8 mouse cellular contexts compared by ENCODE assay signal in the genomic region with DNA sequence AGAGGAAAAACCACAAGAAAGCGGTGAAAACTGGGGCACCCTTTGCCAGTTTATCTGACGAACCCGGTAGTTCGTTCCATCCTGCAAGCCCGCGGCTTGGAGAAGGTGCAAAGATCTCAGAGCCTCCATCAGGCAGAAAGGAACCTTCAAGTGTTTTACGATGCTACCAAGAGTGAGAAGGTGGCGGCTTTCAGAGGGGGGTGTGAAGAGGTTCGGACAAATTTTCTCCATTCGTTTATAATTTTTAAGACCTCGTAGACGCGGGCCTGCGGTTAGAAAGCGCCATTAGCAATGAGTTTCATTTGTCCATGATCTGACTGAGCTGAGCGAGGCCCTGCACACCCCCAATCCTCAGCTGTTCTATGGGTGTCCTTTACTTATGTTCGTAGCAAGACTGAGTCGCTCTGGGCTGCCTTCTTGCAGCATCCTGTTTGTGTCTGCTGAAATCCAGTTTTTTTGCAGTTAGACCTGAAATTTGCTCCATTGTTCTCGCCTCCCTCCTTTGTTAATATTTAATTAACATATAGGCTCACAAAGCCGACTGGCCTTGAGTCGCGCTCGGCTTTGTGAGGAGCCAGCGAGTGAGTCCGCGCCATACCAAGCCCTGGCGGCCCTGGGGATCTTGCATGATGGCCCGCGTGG. TPM values are rescaled to one million over a fixed set of nuclear protein-coding genes. Genes with fewer than 3 reads are reported as not detected.
DNase-seq lines count a peak whose midpoint lies in the region; ATAC-seq and TF ChIP-seq lines count a peak whose summit lies in the region.

No protein-coding gene starts in this region.

- H3K9me3 ChIP-seq in intestine, embryonic 14.5 days (ENCODE audit: control insufficient read depth, low read length) = no peaks in the 10 kb centered on the region
- no peaks in the 10 kb centered on the region for H3K9me3 ChIP-seq in intestine, embryonic 16.5 days (ENCODE audit: control insufficient read depth, low read length)
- H3K9me3 ChIP-seq in hindbrain, embryonic 10.5 days = no peaks in the 10 kb centered on the region
- H3K9me3 ChIP-seq in midbrain, embryonic 10.5 days (replicated peaks) = no peaks in the 10 kb centered on the region

- H3K27me3 ChIP-seq in intestine, embryonic 14.5 days (replicated peaks; ENCODE audit: control insufficient read depth, insufficient read depth, low read length) = peaks cover 97% of the 10 kb centered on the region
- peaks cover 76% of the 10 kb centered on the region for H3K27me3 ChIP-seq in intestine, embryonic 16.5 days (replicated peaks; ENCODE audit: control insufficient read depth, insufficient read depth, low read length)
- peaks cover 98% of the 10 kb centered on the region for H3K27me3 ChIP-seq in hindbrain, embryonic 10.5 days (ENCODE audit: insufficient read depth, poor library complexity, severe bottlenecking)
- H3K27me3 ChIP-seq in midbrain, embryonic 10.5 days (ENCODE audit: low read depth, poor library complexity, severe bottlenecking) = peaks cover 97% of the 10 kb centered on the region

- no peak for TF ChIP-seq CTCF in brain, embryonic 14.5 days (IDR thresholded peaks at IDR 0.05; ENCODE audit: borderline replicate concordance, extremely low read depth, insufficient read depth, insufficient read length)

- TF ChIP-seq POLR2A in brain, embryonic 14.5 days (IDR thresholded peaks at IDR 0.05; ENCODE audit: borderline replicate concordance, extremely low read depth, insufficient read depth, insufficient read length, poor library complexity, severe bottlenecking) = no peak

- DNase-seq in intestine, embryonic 14.5 days (ENCODE audit: low spot score) = peak; percentile 73
- peak; percentile 68 for DNase-seq in brain, embryonic 14.5 days (ENCODE audit: low read depth)
- DNase-seq in hindbrain, embryonic 10.5 days (ENCODE audit: low spot score) = peak; percentile 59
- peak; percentile 65 for DNase-seq in midbrain, embryonic 10.5 days (ENCODE audit: low spot score)
- no peak for DNase-seq in right cerebral cortex, postnatal 36 days (ENCODE audit: low spot score in 2 of 2)

- H3K9ac ChIP-seq in intestine, embryonic 14.5 days (ENCODE audit: low read length) = no peak overlapping the region
- H3K9ac ChIP-seq in intestine, embryonic 16.5 days (ENCODE audit: low read depth, low read length) = no peak overlapping the region

- H3K36me3 ChIP-seq in intestine, embryonic 14.5 days (ENCODE audit: control insufficient read depth, insufficient read depth, low read length) = no peaks in the 10 kb centered on the region
- H3K36me3 ChIP-seq in intestine, embryonic 16.5 days (ENCODE audit: control insufficient read depth, insufficient read depth, low read length) = no peaks in the 10 kb centered on the region
- H3K36me3 ChIP-seq in hindbrain, embryonic 10.5 days = peaks cover 32% of the 10 kb centered on the region
- peaks cover 46% of the 10 kb centered on the region for H3K36me3 ChIP-seq in midbrain, embryonic 10.5 days

- no peak overlapping the region for H3K4me2 ChIP-seq in intestine, embryonic 14.5 days (ENCODE audit: low read length)
- H3K4me2 ChIP-seq in intestine, embryonic 16.5 days (ENCODE audit: low read depth, low read length) = no peak overlapping the region

- H3K4me1 ChIP-seq in intestine, embryonic 14.5 days (replicated peaks; ENCODE audit: control insufficient read depth, insufficient read depth, low read length) = 0 out of 2 replicates have a peak, but pooled peaks cover 10% of the 10 kb centered on the region
- peaks cover 21% of the 10 kb centered on the region for H3K4me1 ChIP-seq in intestine, embryonic 16.5 days (ENCODE audit: control insufficient read depth, insufficient read depth, low read length)
- peaks cover 42% of the 10 kb centered on the region for H3K4me1 ChIP-seq in hindbrain, embryonic 10.5 days (replicated peaks)
- peaks cover 67% of the 10 kb centered on the region for H3K4me1 ChIP-seq in midbrain, embryonic 10.5 days

- H3K27ac ChIP-seq in intestine, embryonic 14.5 days (ENCODE audit: low read depth) = no peak overlapping the region
- no peak overlapping the region for H3K27ac ChIP-seq in intestine, embryonic 16.5 days (ENCODE audit: low read length)
- peak overlapping the region; percentile 93 for H3K27ac ChIP-seq in hindbrain, embryonic 10.5 days
- peak overlapping the region; percentile 96 for H3K27ac ChIP-seq in midbrain, embryonic 10.5 days (replicated peaks)

- WGBS in intestine, embryonic 14.5 days = 1% methylated on average over 29 of the region's 29 CpGs
- WGBS in intestine, embryonic 16.5 days = 1% methylated on average over 29 of the region's 29 CpGs
- under 1% methylated on average over 29 of the region's 29 CpGs for WGBS in hindbrain, embryonic 10.5 days
- under 1% methylated on average over 29 of the region's 29 CpGs for WGBS in midbrain, embryonic 10.5 days

- ATAC-seq in intestine, embryonic 14.5 days (replicated peaks; ENCODE audit: low FRiP score, low TSS enrichment, low read depth) = no peak
- no peak for ATAC-seq in intestine, embryonic 16.5 days
- ATAC-seq in monocyte, adult 5-6 weeks (replicated peaks; ENCODE audit: insufficient number of reproducible peaks, low FRiP score, low TSS enrichment, poor library complexity, severe bottlenecking) = no peak
- ATAC-seq in megakaryocyte-erythroid progenitor cell, adult 5-6 weeks (replicated peaks; ENCODE audit: low FRiP score, low TSS enrichment, poor library complexity, severe bottlenecking) = no peak

- H3K4me3 ChIP-seq in intestine, embryonic 14.5 days (ENCODE audit: low read depth, low read length) = no peak overlapping the region
- no peak overlapping the region for H3K4me3 ChIP-seq in intestine, embryonic 16.5 days (ENCODE audit: low read length)
- H3K4me3 ChIP-seq in hindbrain, embryonic 10.5 days = peak overlapping the region; percentile 69
- H3K4me3 ChIP-seq in midbrain, embryonic 10.5 days = peak overlapping the region; percentile 83

RNA-seq across cellular contexts. Expression of a gene that starts 2.2 kb away (rescaled TPM):
- not detected in 2 replicates for polyA plus RNA-seq in intestine, embryonic 14.5 days (2014; fragmentation: Nextera tagmentation; extraction: Ambion mirVana)
- polyA plus RNA-seq in intestine, embryonic 16.5 days (2015; fragmentation: Nextera tagmentation; extraction: Ambion mirVana) = not detected in 2 replicates
- 16.2 and 30.9 TPM in 2 replicates for polyA plus RNA-seq in brain, embryonic 14.5 days (2012; rRNA removed)
- 0.50 and 0.88 TPM in 2 replicates for polyA plus RNA-seq in hindbrain, embryonic 10.5 days (2016; fragmentation: Nextera tagmentation; extraction: Ambion mirVana)
- polyA plus RNA-seq in midbrain, embryonic 10.5 days (2016; fragmentation: Nextera tagmentation; extraction: Ambion mirVana) = 0.84 and 1.1 TPM in 2 replicates
- not detected in 3 replicates for total RNA-seq in monocyte, adult 5-6 weeks (2017)
- total RNA-seq in megakaryocyte-erythroid progenitor cell, adult 5-6 weeks (2014; fragmentation: Nextera tagmentation) = not detected in 2 replicates
- not detected in 2 replicates for total RNA-seq in megakaryocyte-erythroid progenitor cell, adult 5-6 weeks (2017)

Comparison
In these comparisons a context has a peak if more than half of its experiments do, and no peak if none do; other contexts are left out.
1. DNase-seq: peak in intestine, embryonic 14.5 days (single experiment), brain, embryonic 14.5 days (single experiment), hindbrain, embryonic 10.5 days (single experiment) and midbrain, embryonic 10.5 days (single experiment); none in right cerebral cortex, postnatal 36 days (0 of 2).
2. H3K27ac ChIP-seq: peak in hindbrain, embryonic 10.5 days (single experiment) and midbrain, embryonic 10.5 days (single experiment); none in intestine, embryonic 14.5 days (single experiment) and intestine, embryonic 16.5 days (single experiment).
3. H3K4me3 ChIP-seq: peak in hindbrain, embryonic 10.5 days (single experiment) and midbrain, embryonic 10.5 days (single experiment); none in intestine, embryonic 14.5 days (single experiment) and intestine, embryonic 16.5 days (single experiment).